Mouse (Mus musculus) heart, postnatal 0 days (tissue): ENCODE results near the gene Gdf1. TPM values are rescaled to one million over a fixed set of nuclear protein-coding genes. Genes with fewer than 3 reads are reported as not detected.

Experiments used
- ATAC-seq: fragments of 200-750 bp; cut with Nextera tagmentation; 2 replicates; pipeline ENCODE4 v1.8.0; 2017; ENCODE audit warnings: low read depth, moderate number of reproducible peaks, moderate library complexity; ENCODE audit not compliant: insufficient read depth
- DNase-seq: peaks from one replicate; pipeline ENCODE4 v3.0.0-alpha.2; 2016; ENCODE audit warnings: low spot score
- H3K27ac ChIP-seq: fragments of 300-500 bp; sonication (generic); 2 replicates; pipeline ENCODE4 v1.5.1; 2014; ENCODE audit warnings: low read depth, mild to moderate bottlenecking
- H3K27me3 ChIP-seq: fragments of 300-500 bp; sonication (generic); 2 replicates; pipeline ENCODE4 v1.6.1; 2014; ENCODE audit warnings: low read length, mixed read lengths; ENCODE audit not compliant: control insufficient read depth, insufficient read depth
- H3K36me3 ChIP-seq: fragments of 300-500 bp; sonication (generic); replicated peaks from 2 replicates; pipeline ENCODE4 v1.6.1; 2014; ENCODE audit warnings: low read length, mixed read lengths; ENCODE audit not compliant: control insufficient read depth, insufficient read depth
- H3K4me1 ChIP-seq: fragments of 300-500 bp; sonication (generic); 2 replicates; pipeline ENCODE4 v1.6.1; 2014; ENCODE audit warnings: antibody characterized with exemption; ENCODE audit not compliant: control insufficient read depth, insufficient read depth
- H3K4me2 ChIP-seq: fragments of 300-500 bp; sonication (generic); 2 replicates; pipeline ENCODE4 v1.6.1; 2014; ENCODE audit warnings: low read depth, mild to moderate bottlenecking, low read length, moderate library complexity
- H3K4me3 ChIP-seq: fragments of 300-500 bp; sonication (generic); 2 replicates; pipeline ENCODE4 v1.5.1; 2014; ENCODE audit warnings: low read depth, low read length
- H3K9ac ChIP-seq: fragments of 300-500 bp; sonication (generic); replicated peaks from 2 replicates; pipeline ENCODE4 v1.6.1; 2014; ENCODE audit warnings: low read depth, low read length, mixed read lengths
- H3K9me3 ChIP-seq: fragments of 300-500 bp; sonication (generic); replicated peaks from 2 replicates; pipeline ENCODE4 v1.6.1; 2016; ENCODE audit warnings: low read length; ENCODE audit not compliant: control insufficient read depth
- CTCF ChIP-seq: IDR thresholded peaks from 2 replicates; pipeline ENCODE4 v1.5.1; 2016; ENCODE audit warnings: antibody characterized with exemption, control low read depth, low read depth
- EP300 ChIP-seq: IDR thresholded peaks from 2 replicates; pipeline ENCODE4 v1.6.1; 2016; ENCODE audit warnings: antibody characterized with exemption, low read depth
- WGBS: fragments of 180-500 bp; shearing (Covaris S2); extraction: QIAGEN DNeasy Blood & Tissue Kit; methylation state at CpG from one replicate; pipeline ENCODE4 v1.1.7; 2014; 5-methylcytosine and 5-hydroxymethylcytosine counted together
- polyA plus RNA-seq: library from polyadenylated mRNA; unstranded; fragments of >200 nt; fragmentation: Nextera tagmentation; extraction: Ambion mirVana; gene quantifications from 2 replicates; pipeline ENCODE4 v1.2.1, GENCODE M21; 2015
- total RNA-seq: library from RNA; depleted of rRNA; stranded (reverse); fragments of >200 nt; gene quantifications from 2 replicates; pipeline ENCODE4 v1.2.3, GENCODE M21; 2014; ENCODE audit warnings: low replicate concordance

The Gdf1 gene
- total and polyA plus RNA-seq, 2 experiments from 2014 or later, result 0.20 TPM; not detected in 1

DNA sequence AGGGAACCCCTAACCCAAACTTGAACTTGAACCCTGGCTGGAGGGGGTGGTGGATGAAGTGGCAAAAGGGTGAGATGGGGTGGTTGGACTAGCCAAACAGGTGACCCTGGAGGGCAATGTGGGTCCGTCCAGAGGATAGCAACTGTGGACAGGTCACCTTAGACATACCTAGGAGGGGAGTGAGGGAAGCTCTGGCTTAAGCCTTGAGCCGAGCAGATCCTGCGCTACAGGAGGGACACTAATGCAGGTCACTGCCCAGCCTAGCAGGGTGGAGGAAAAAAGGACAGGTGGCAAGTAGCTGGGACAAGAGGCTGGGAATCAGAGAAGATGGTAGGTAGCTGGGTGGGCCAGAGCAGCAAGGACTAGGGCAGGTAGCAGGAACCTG, 22.4 kb downstream of the Gdf1 start:
- WGBS, result 18% methylated on average over 3 of the region's 3 CpGs
- H3K4me1 ChIP-seq, result peaks cover 23% of the 10 kb centered on the region

GRCm38 (mm10) chr8:70352657-70353151, 23.1 kb downstream of the Gdf1 start:
- Histone ChIP-seq H3K4me2 (peak overlapping the region; percentile 79), H3K36me3 (peaks cover 7% of the 10 kb centered on the region; the same call in 1 of the 2 replicates), H3K4me3 (peak overlapping the region; percentile 79), H3K9ac (peak overlapping the region; percentile 91), H3K27me3 (no peaks in the 10 kb centered on the region), H3K9me3 (no peaks in the 10 kb centered on the region), H3K27ac (peak overlapping the region; percentile 90), H3K4me1 (peaks cover 23% of the 10 kb centered on the region)
- WGBS, result under 1% methylated on average over 61 of the region's 64 CpGs
- DNase-seq (no peak), ATAC-seq (peak; percentile 51)
- TF ChIP-seq EP300 (no peak), CTCF (no peak)

More for the DNA sequence above, 22.4 kb downstream of the Gdf1 start:
- ATAC-seq, result no peak
- DNase-seq, result no peak
- Histone ChIP-seq H3K9me3 (no peaks in the 10 kb centered on the region), H3K4me3 (peak overlapping the region; percentile 79), H3K27me3 (no peaks in the 10 kb centered on the region), H3K36me3 (peaks cover 7% of the 10 kb centered on the region; the same call in 1 of the 2 replicates), H3K27ac (no peak overlapping the region), H3K4me2 (peak overlapping the region; percentile 79), H3K9ac (peak overlapping the region; percentile 91)
- TF ChIP-seq EP300 (no peak), CTCF (no peak)

- peaks cover 23% of the 10 kb centered on the region for H3K4me1 ChIP-seq
- peak within 1 kb of the TSS; percentile 79 for H3K4me3 ChIP-seq
- peaks cover 7% of the 10 kb centered on the region; the same call in 1 of the 2 replicates for H3K36me3 ChIP-seq
- peak within 1 kb of the TSS; percentile 79 for H3K4me2 ChIP-seq
- peak within 1 kb of the TSS; percentile 90 for H3K27ac ChIP-seq
- peak; percentile 95 for DNase-seq
- peak; percentile 95 for ATAC-seq
- TF ChIP-seq CTCF, result no peak
- TF ChIP-seq EP300, result no peak
- H3K27me3 ChIP-seq, result no peaks in the 10 kb centered on the region
- H3K9me3 ChIP-seq, result no peaks in the 10 kb centered on the region
- peak within 1 kb of the TSS; percentile 91 for H3K9ac ChIP-seq
- WGBS, result under 1% methylated on average over 59 of the region's 69 CpGs
Measured at GRCm38 (mm10) chr8:70353194-70353817, 23.7 kb downstream of the Gdf1 start, which contains the start of gene Upf1. Upf1 (minus strand) TSS chr8:70353278.

DNA sequence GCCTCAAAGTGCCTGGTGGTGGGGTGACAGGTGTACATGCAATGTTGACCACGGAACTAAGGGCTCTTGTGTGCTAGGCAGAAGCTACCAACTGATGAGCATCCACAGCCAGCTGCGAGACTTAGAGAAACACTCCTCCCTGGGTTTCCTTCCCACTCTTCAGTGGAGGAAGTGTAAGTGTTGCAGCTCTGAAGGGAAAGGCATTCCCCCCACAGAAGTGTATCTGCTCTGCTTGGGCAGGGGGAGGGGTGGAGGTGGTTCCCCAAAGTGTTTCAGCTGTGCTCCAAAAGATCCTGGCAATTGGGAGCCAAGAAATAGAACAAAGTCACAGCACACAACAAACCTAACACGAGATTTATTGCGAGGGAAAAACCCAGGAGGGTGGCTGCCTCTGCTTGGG, 24.4 kb downstream of the Gdf1 start:
- DNase-seq (no peak), ATAC-seq (no peak)
- Histone ChIP-seq H3K36me3 (peaks cover 6% of the 10 kb centered on the region; the same call in 1 of the 2 replicates), H3K27ac (peak overlapping the region; percentile 36; the same call in 1 of the 2 replicates), H3K4me3 (peak overlapping the region; percentile 79; the same call in 1 of the 2 replicates), H3K9ac (no peak overlapping the region), H3K4me2 (peak overlapping the region; percentile 66), H3K27me3 (no peaks in the 10 kb centered on the region), H3K9me3 (no peaks in the 10 kb centered on the region), H3K4me1 (peaks cover 23% of the 10 kb centered on the region)
- no peak for TF ChIP-seq EP300
- WGBS, result 58% methylated on average over 4 of the region's 4 CpGs

DNA sequence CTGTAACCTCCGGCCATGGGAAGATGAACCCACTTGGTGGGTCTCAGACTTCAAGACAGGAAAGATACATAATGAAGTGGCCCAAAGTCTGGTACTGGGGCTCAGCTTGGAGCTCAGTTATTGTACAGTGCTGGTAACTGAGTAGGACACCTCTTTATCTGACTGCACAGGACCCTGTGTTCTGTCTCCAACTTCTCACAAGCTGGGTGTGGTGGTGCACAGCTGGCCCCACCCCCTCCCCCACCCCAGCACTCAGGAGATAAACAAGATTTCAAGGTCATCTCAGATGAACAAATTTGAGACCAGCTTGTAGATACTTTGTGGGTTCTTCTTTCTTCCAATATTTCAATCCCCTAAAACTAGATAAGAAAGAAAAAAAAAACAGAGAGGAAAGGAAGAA, 26.5 kb downstream of the Gdf1 start:
- Histone ChIP-seq H3K9ac (no peak overlapping the region), H3K4me1 (peaks cover 13% of the 10 kb centered on the region), H3K4me3 (no peak overlapping the region), H3K27me3 (no peaks in the 10 kb centered on the region), H3K36me3 (no peaks in the 10 kb centered on the region), H3K27ac (no peak overlapping the region), H3K4me2 (no peak overlapping the region), H3K9me3 (no peaks in the 10 kb centered on the region)
- WGBS, result 75% methylated on average over 1 of the region's 1 CpGs
- no peak for ATAC-seq
- TF ChIP-seq CTCF, result no peak
- TF ChIP-seq EP300, result no peak
- no peak for DNase-seq
